Mouse (Mus musculus) heart, embryonic 16.5 days (tissue): ENCODE results near the gene Qser1. TPM values are rescaled to one million over a fixed set of nuclear protein-coding genes. Genes with fewer than 3 reads are reported as not detected.
A peak's percentile ranks its signal among the peaks of the same experiment; 100 is the strongest.

Source experiments
- ATAC-seq: fragments of 200-750 bp; cut with Nextera tagmentation; replicated peaks from 2 replicates; pipeline ENCODE4 v1.8.0; 2017; ENCODE audit warnings: moderate number of reproducible peaks; ENCODE audit not compliant: insufficient read depth, low FRiP score; ENCODE audit errors: extremely low read depth
- H3K27ac ChIP-seq: fragments of 300-500 bp; sonication (generic); 2 replicates; pipeline ENCODE4 v1.5.1; 2014; ENCODE audit warnings: mild to moderate bottlenecking, low read length, control low read depth, moderate library complexity
- H3K27me3 ChIP-seq: fragments of 300-500 bp; sonication (generic); 2 replicates; pipeline ENCODE4 v1.6.1; 2014; ENCODE audit warnings: low read length, mixed read lengths; ENCODE audit not compliant: control insufficient read depth, insufficient read depth
- H3K36me3 ChIP-seq: fragments of 300-500 bp; sonication (generic); 2 replicates; pipeline ENCODE4 v1.6.1; 2014; ENCODE audit not compliant: control insufficient read depth, insufficient read depth
- H3K4me1 ChIP-seq: fragments of 300-500 bp; sonication (generic); 2 replicates; pipeline ENCODE4 v1.6.1; 2014; ENCODE audit warnings: low read length, mixed read lengths; ENCODE audit not compliant: control insufficient read depth, insufficient read depth
- H3K4me2 ChIP-seq: fragments of 300-500 bp; sonication (generic); 2 replicates; pipeline ENCODE4 v1.6.1; 2014; ENCODE audit warnings: low read depth, mild to moderate bottlenecking, control low read depth, low read length
- H3K4me3 ChIP-seq: fragments of 300-500 bp; sonication (generic); 2 replicates; pipeline ENCODE4 v1.5.1; 2014; ENCODE audit warnings: mild to moderate bottlenecking, control low read depth, low read length
- H3K9ac ChIP-seq: fragments of 300-500 bp; sonication (generic); 2 replicates; pipeline ENCODE4 v1.6.1; 2014; ENCODE audit warnings: low read length, control low read depth
- H3K9me3 ChIP-seq: fragments of 300-500 bp; sonication (generic); replicated peaks from 2 replicates; pipeline ENCODE4 v1.6.1; 2016; ENCODE audit warnings: low read length; ENCODE audit not compliant: control insufficient read depth
- WGBS: fragments of 180-500 bp; shearing (Covaris S2); extraction: QIAGEN DNeasy Blood & Tissue Kit; methylation state at CpG from one replicate; pipeline ENCODE4 v1.1.7; 2014; 5-methylcytosine and 5-hydroxymethylcytosine counted together
- polyA plus RNA-seq: library from polyadenylated mRNA; unstranded; fragments of >200 nt; fragmentation: Nextera tagmentation; extraction: Ambion mirVana; gene quantifications from 2 replicates; pipeline ENCODE4 v1.2.1, GENCODE M21; 2015

Qser1 gene
- polyA plus RNA-seq, 1 experiment from 2014 or later, result 5.6 TPM

GRCm38 (mm10) chr2:104710670-104711370 lies 105.7 kb downstream of the Qser1 start:
- WGBS, result 36% methylated on average over 6 of the region's 6 CpGs
- no peak for ATAC-seq
- Histone ChIP-seq H3K9me3 (no peaks in the 10 kb centered on the region), H3K4me1 (peaks cover 7% of the 10 kb centered on the region; the same call in 1 of the 2 replicates), H3K36me3 (no peaks in the 10 kb centered on the region), H3K27me3 (no peaks in the 10 kb centered on the region), H3K9ac (no peak overlapping the region), H3K4me3 (peak overlapping the region; percentile 89), H3K4me2 (peak overlapping the region; percentile 92), H3K27ac (no peak overlapping the region)

DNA sequence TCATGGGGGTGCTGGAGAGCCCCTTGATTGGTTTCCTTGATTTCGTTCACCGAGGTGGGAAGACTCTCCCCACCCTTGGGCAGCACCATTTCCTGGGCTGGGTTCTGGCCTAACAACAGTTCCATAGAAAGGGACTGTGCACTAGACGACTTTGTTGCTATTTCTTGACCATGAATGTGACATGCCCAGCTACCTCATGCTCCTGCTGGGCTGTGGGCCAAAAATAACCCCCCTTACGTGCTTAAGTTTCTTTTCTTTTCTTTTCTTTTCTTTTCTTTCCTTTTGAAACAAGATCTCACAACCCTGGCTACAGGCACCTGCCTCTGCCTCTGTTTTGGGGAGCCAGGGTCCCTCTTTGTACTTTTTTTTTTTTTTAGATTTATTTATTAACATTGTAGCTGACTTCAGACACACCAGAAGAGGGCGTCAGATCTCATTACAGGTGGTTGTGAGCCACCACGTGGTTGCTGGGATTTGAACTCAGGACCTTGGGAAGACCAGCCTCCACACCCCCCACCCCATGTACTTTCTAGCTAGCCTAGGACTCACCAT lies 106.7 kb downstream of the Qser1 start:
- Histone ChIP-seq H3K4me2 (no peak overlapping the region), H3K27me3 (no peaks in the 10 kb centered on the region), H3K4me1 (peaks cover 7% of the 10 kb centered on the region; the same call in 1 of the 2 replicates), H3K27ac (no peak overlapping the region), H3K9me3 (no peaks in the 10 kb centered on the region), H3K9ac (no peak overlapping the region), H3K36me3 (no peaks in the 10 kb centered on the region), H3K4me3 (no peak overlapping the region)
- 31% methylated on average over 6 of the region's 6 CpGs for WGBS
- no peak for ATAC-seq

Other genes starting within 250 kb of the Qser1 start
- 46.3 and 54.3 TPM in 2 replicates for gene Cstf3, start 226.2 kb downstream of the Qser1 start, polyA plus RNA-seq
- 28.0 and 28.9 TPM in 2 replicates for gene Tcp11l1, start 104.6 kb downstream of the Qser1 start, polyA plus RNA-seq
- not detected in 2 replicates for gene Pin1rt1, start 100.4 kb downstream of the Qser1 start, polyA plus RNA-seq
- gene Depdc7, start 73.9 kb downstream of the Qser1 start, polyA plus RNA-seq, result 4.8 and 5.7 TPM in 2 replicates
- 1.3 and 1.7 TPM in 2 replicates for gene Prrg4, start 33.1 kb upstream of the Qser1 start, polyA plus RNA-seq
- gene Ccdc73, start 51.0 kb upstream of the Qser1 start, polyA plus RNA-seq, result 4.4 and 4.8 TPM in 2 replicates
- 197 and 214 TPM in 2 replicates for gene Eif3m, start 200.3 kb upstream of the Qser1 start, polyA plus RNA-seq